Mouse (Mus musculus) MEL (cell line): ENCODE data around the gene Ccdc170. TPM values are rescaled to one million over a fixed set of nuclear protein-coding genes. Genes with fewer than 3 reads are reported as not detected.

Experiments
- DNase-seq: peaks from one replicate; pipeline ENCODE4 v3.0.0; 2011; ENCODE audit warnings: low read depth, low spot score
- H3K27ac ChIP-seq: 2 replicates; pipeline ENCODE4 v1.5.1; 2012; ENCODE audit warnings: low read depth, mild to moderate bottlenecking, control low read depth, low read length, moderate library complexity; ENCODE audit not compliant: control insufficient read depth
- H3K27me3 ChIP-seq, 2 experiments: fragments of 150-350 bp in 1 of 2; sonication (generic) in 1 of 2; 2 replicates each; pipeline ENCODE4 v1.6.1; 2012; ENCODE audit warnings: low read length in 2 of 2, mild to moderate bottlenecking in 2 of 2, improper control_type of control experiment in 1 of 2, moderate library complexity in 1 of 2; ENCODE audit not compliant: insufficient read depth in 2 of 2, control insufficient read depth in 1 of 2
- H3K36me3 ChIP-seq, 2 experiments: 2 replicates each; pipeline ENCODE4 v1.6.1; 2012 to 2014; ENCODE audit warnings: low read length in 2 of 2, improper control_type of control experiment in 1 of 2, inconsistent platforms in 1 of 2, mild to moderate bottlenecking in 1 of 2; ENCODE audit not compliant: insufficient read depth in 2 of 2, control insufficient read depth in 1 of 2
- H3K4me1 ChIP-seq, 2 experiments: fragments of 150-350 bp in 1 of 2; sonication (generic) in 1 of 2; 2 replicates each; pipeline ENCODE4 v1.6.1; 2012; ENCODE audit warnings: low read length in 2 of 2, improper control_type of control experiment in 1 of 2, mild to moderate bottlenecking in 1 of 2; ENCODE audit not compliant: insufficient read depth in 2 of 2, control insufficient read depth in 1 of 2
- H3K4me3 ChIP-seq, 2 experiments: fragments of 150-350 bp in 1 of 2; sonication (generic) in 1 of 2; 2 replicates each; pipeline ENCODE4 v1.5.1; 2012; ENCODE audit warnings: low read depth in 2 of 2, low read length in 2 of 2, mild to moderate bottlenecking in 2 of 2, moderate library complexity in 2 of 2, control low read depth in 1 of 2, improper control_type of control experiment in 1 of 2; ENCODE audit not compliant: control insufficient read depth in 1 of 2, insufficient read depth in 1 of 2
- H3K79me2 ChIP-seq: 2 replicates; pipeline ENCODE4 v1.6.1; 2012; ENCODE audit warnings: mild to moderate bottlenecking, low read length, moderate library complexity; ENCODE audit not compliant: control insufficient read depth, poor library complexity, insufficient read depth
- H3K9ac ChIP-seq: 2 replicates; pipeline ENCODE4 v1.6.1; 2012; ENCODE audit warnings: low read depth, mild to moderate bottlenecking, control low read depth, low read length, moderate library complexity; ENCODE audit not compliant: control insufficient read depth, poor library complexity, severe bottlenecking
- H3K9me3 ChIP-seq: fragments of 150-350 bp; sonication (generic); replicated peaks from 2 replicates; pipeline ENCODE4 v1.6.1; 2012; ENCODE audit warnings: mild to moderate bottlenecking, low read length, improper control_type of control experiment, moderate library complexity; ENCODE audit not compliant: insufficient read depth
- BHLHE40 ChIP-seq: IDR thresholded peaks from 2 replicates; pipeline ENCODE4 v1.6.1; 2012; ENCODE audit warnings: low read depth, mild to moderate bottlenecking, inconsistent platforms, low read length, improper control_type of control experiment, borderline replicate concordance
- CHD1 ChIP-seq: IDR thresholded peaks from 2 replicates; pipeline ENCODE4 v1.6.1; 2012; ENCODE audit warnings: low read depth, mild to moderate bottlenecking, inconsistent platforms, low read length, improper control_type of control experiment
- CHD2 ChIP-seq: IDR thresholded peaks from 2 replicates; pipeline ENCODE4 v1.6.1; 2011; ENCODE audit warnings: low read length, improper control_type of control experiment
- CTCF ChIP-seq, 3 experiments: IDR thresholded peaks in 2 of 3; conservative IDR thresholded peaks in 1 of 3; 2 replicates each; pipeline ENCODE4 v1.5.1; 2011 to 2012; ENCODE audit warnings: low read length in 3 of 3, low read depth in 2 of 3, mild to moderate bottlenecking in 2 of 3, improper control_type of control experiment in 1 of 3, inconsistent platforms in 1 of 3, mixed read lengths in 1 of 3, moderate library complexity in 1 of 3; ENCODE audit not compliant: control insufficient read depth in 1 of 3, insufficient read depth in 1 of 3, poor library complexity in 1 of 3, severe bottlenecking in 1 of 3
- E2F4 ChIP-seq: IDR thresholded peaks from 2 replicates; pipeline ENCODE4 v1.6.1; 2011; ENCODE audit warnings: low read depth, low read length, improper control_type of control experiment, borderline replicate concordance
- ELF1 ChIP-seq: IDR thresholded peaks from 2 replicates; pipeline ENCODE4 v1.6.1; 2014; ENCODE audit warnings: low read depth, mild to moderate bottlenecking, inconsistent platforms, low read length, improper control_type of control experiment, moderate library complexity
- EP300 ChIP-seq, 2 experiments: IDR thresholded peaks; 2 replicates each; pipeline ENCODE4 v1.6.1; 2011; ENCODE audit warnings: improper control_type of control experiment in 2 of 2, low read length in 2 of 2, low read depth in 1 of 2, mild to moderate bottlenecking in 1 of 2
- GABPA ChIP-seq: IDR thresholded peaks from 2 replicates; pipeline ENCODE4 v1.6.1; 2012; ENCODE audit warnings: low read depth, mild to moderate bottlenecking, inconsistent platforms, low read length, improper control_type of control experiment, moderate library complexity
- GATA1 ChIP-seq: IDR thresholded peaks from 2 replicates; pipeline ENCODE4 v1.6.1; 2011; ENCODE audit warnings: low read depth, low read length, improper control_type of control experiment
- HCFC1 ChIP-seq: IDR thresholded peaks from 2 replicates; pipeline ENCODE4 v1.6.1; 2012; ENCODE audit warnings: low read depth, mild to moderate bottlenecking, inconsistent platforms, low read length, improper control_type of control experiment, moderate library complexity
- JUND ChIP-seq: IDR thresholded peaks from 2 replicates; pipeline ENCODE4 v1.6.1; 2011; ENCODE audit warnings: low read depth, mild to moderate bottlenecking, improper control_type of control experiment, low read length
- KAT2A ChIP-seq: conservative IDR thresholded peaks from 2 replicates; pipeline ENCODE4 v1.6.1; 2012; ENCODE audit warnings: low read depth, low read length, improper control_type of control experiment, inconsistent platforms
- MAFK ChIP-seq: IDR thresholded peaks from 2 replicates; pipeline ENCODE4 v1.6.1; 2011; ENCODE audit warnings: low read depth, mild to moderate bottlenecking, low read length, improper control_type of control experiment, borderline replicate concordance
- MAX ChIP-seq: IDR thresholded peaks from 2 replicates; pipeline ENCODE4 v1.6.1; 2011; ENCODE audit warnings: low read length, improper control_type of control experiment
- MAZ ChIP-seq: IDR thresholded peaks from 2 replicates; pipeline ENCODE4 v1.6.1; 2012; ENCODE audit warnings: low read depth, mild to moderate bottlenecking, inconsistent platforms, low read length, improper control_type of control experiment
- MEF2A ChIP-seq: IDR thresholded peaks from 2 replicates; pipeline ENCODE4 v1.6.1; 2014; ENCODE audit warnings: low read depth, mild to moderate bottlenecking, inconsistent platforms, low read length, improper control_type of control experiment; ENCODE audit not compliant: poor library complexity, insufficient replicate concordance, severe bottlenecking; ENCODE audit errors: extremely low read depth
- MXI1 ChIP-seq: IDR thresholded peaks from 2 replicates; pipeline ENCODE4 v1.6.1; 2011; ENCODE audit warnings: mild to moderate bottlenecking, low read depth, low read length, improper control_type of control experiment
- MYB ChIP-seq: IDR thresholded peaks from 2 replicates; pipeline ENCODE4 v1.6.1; 2011; ENCODE audit warnings: mild to moderate bottlenecking, low read depth, low read length, improper control_type of control experiment
- MYC ChIP-seq: IDR thresholded peaks from 2 replicates; pipeline ENCODE4 v1.6.1; 2011; ENCODE audit warnings: low read depth, mild to moderate bottlenecking, low read length, improper control_type of control experiment, moderate library complexity
- NELFE ChIP-seq: IDR thresholded peaks from 2 replicates; pipeline ENCODE4 v1.6.1; 2011; ENCODE audit warnings: low read depth, low read length, improper control_type of control experiment
- NRF1 ChIP-seq: IDR thresholded peaks from 2 replicates; pipeline ENCODE4 v1.6.1; 2014; ENCODE audit warnings: low read depth, mild to moderate bottlenecking, inconsistent platforms, low read length, improper control_type of control experiment, moderate library complexity; ENCODE audit not compliant: poor library complexity, insufficient read depth, severe bottlenecking
- POLR2A ChIP-seq, 2 experiments: IDR thresholded peaks; 2 replicates each; pipeline ENCODE4 v1.6.1; 2011 to 2012; ENCODE audit warnings: low read length in 2 of 2, mild to moderate bottlenecking in 2 of 2, control low read depth in 1 of 2, improper control_type of control experiment in 1 of 2, low read depth in 1 of 2, moderate library complexity in 1 of 2; ENCODE audit not compliant: control insufficient read depth in 1 of 2, insufficient read depth in 1 of 2, poor library complexity in 1 of 2
- POLR2AphosphoS2 ChIP-seq: IDR thresholded peaks from 2 replicates; pipeline ENCODE4 v1.6.1; 2011; ENCODE audit warnings: low read length, improper control_type of control experiment
- POLR2AphosphoS5 ChIP-seq: IDR thresholded peaks from 2 replicates; pipeline ENCODE4 v1.6.1; 2012; ENCODE audit warnings: low read depth, borderline replicate concordance, mild to moderate bottlenecking, inconsistent platforms, low read length, moderate library complexity, mixed read lengths
- RAD21 ChIP-seq: IDR thresholded peaks from 2 replicates; pipeline ENCODE4 v1.6.1; 2011; ENCODE audit warnings: mild to moderate bottlenecking, low read depth, low read length, improper control_type of control experiment
- RCOR1 ChIP-seq: IDR thresholded peaks from 2 replicates; pipeline ENCODE4 v1.6.1; 2012; ENCODE audit warnings: low read depth, mild to moderate bottlenecking, inconsistent platforms, low read length, improper control_type of control experiment
- SIN3A ChIP-seq: IDR thresholded peaks from 2 replicates; pipeline ENCODE4 v1.6.1; 2012; ENCODE audit warnings: low read length, improper control_type of control experiment, inconsistent platforms
- SMC3 ChIP-seq: IDR thresholded peaks from 2 replicates; pipeline ENCODE4 v1.6.1; 2011; ENCODE audit warnings: low read depth, low read length, improper control_type of control experiment
- TBP ChIP-seq: IDR thresholded peaks from 2 replicates; pipeline ENCODE4 v1.8.0; 2011; ENCODE audit warnings: low read depth, low read length, improper control_type of control experiment
- TCF12 ChIP-seq: IDR thresholded peaks from 2 replicates; pipeline ENCODE4 v1.6.1; 2014; ENCODE audit warnings: low read depth, mild to moderate bottlenecking, inconsistent platforms, low read length, improper control_type of control experiment, moderate library complexity
- UBTF ChIP-seq: IDR thresholded peaks from 2 replicates; pipeline ENCODE4 v1.6.1; 2012; ENCODE audit warnings: low read depth, mild to moderate bottlenecking, inconsistent platforms, low read length, improper control_type of control experiment, moderate library complexity, borderline replicate concordance; ENCODE audit not compliant: insufficient read depth
- USF1 ChIP-seq: IDR thresholded peaks from 2 replicates; pipeline ENCODE4 v1.6.1; 2014; ENCODE audit warnings: low read depth, mild to moderate bottlenecking, inconsistent platforms, low read length, improper control_type of control experiment, moderate library complexity
- USF2 ChIP-seq, 2 experiments: IDR thresholded peaks; 2 replicates each; pipeline ENCODE4 v1.6.1; 2011 to 2012; ENCODE audit warnings: improper control_type of control experiment in 2 of 2, low read length in 2 of 2, borderline replicate concordance in 1 of 2, inconsistent platforms in 1 of 2, low read depth in 1 of 2, mild to moderate bottlenecking in 1 of 2; ENCODE audit not compliant: insufficient read depth in 1 of 2
- ZC3H11A ChIP-seq: IDR thresholded peaks from 2 replicates; pipeline ENCODE4 v1.6.1; 2012; ENCODE audit warnings: low read depth, mild to moderate bottlenecking, inconsistent platforms, low read length, improper control_type of control experiment
- ZKSCAN1 ChIP-seq: IDR thresholded peaks from 2 replicates; pipeline ENCODE4 v1.6.1; 2012; ENCODE audit warnings: low read depth, mild to moderate bottlenecking, inconsistent platforms, low read length, improper control_type of control experiment, moderate library complexity
- ZMIZ1 ChIP-seq: IDR thresholded peaks from 2 replicates; pipeline ENCODE4 v1.6.1; 2012; ENCODE audit warnings: low read depth, mild to moderate bottlenecking, inconsistent platforms, low read length, improper control_type of control experiment, moderate library complexity
- ZNF384 ChIP-seq: IDR thresholded peaks from 2 replicates; pipeline ENCODE4 v1.6.1; 2012; ENCODE audit warnings: low read depth, mild to moderate bottlenecking, inconsistent platforms, low read length, improper control_type of control experiment
- polyA plus RNA-seq, 2 experiments: library from polyadenylated mRNA; stranded (reverse) in 1 of 2; unstranded in 1 of 2; fragments of >175 nt in 1 of 2; fragments of >200 nt in 1 of 2; gene quantifications; 2 replicates each; pipeline versions ENCODE4 v1.2.1 to v1.2.4; 2012; ENCODE audit warnings: low replicate concordance in 2 of 2, low read depth in 1 of 2; ENCODE audit not compliant: insufficient read length in 2 of 2, insufficient read depth in 1 of 2, missing spikeins in 1 of 2
- total RNA-seq: library from RNA; depleted of rRNA; stranded (reverse); fragments of 300-350 nt; gene quantifications from 2 replicates; pipeline ENCODE4 v1.2.3, GENCODE M21; 2012

The Ccdc170 gene
- total and polyA plus RNA-seq, 3 experiments, result not detected

DNA sequence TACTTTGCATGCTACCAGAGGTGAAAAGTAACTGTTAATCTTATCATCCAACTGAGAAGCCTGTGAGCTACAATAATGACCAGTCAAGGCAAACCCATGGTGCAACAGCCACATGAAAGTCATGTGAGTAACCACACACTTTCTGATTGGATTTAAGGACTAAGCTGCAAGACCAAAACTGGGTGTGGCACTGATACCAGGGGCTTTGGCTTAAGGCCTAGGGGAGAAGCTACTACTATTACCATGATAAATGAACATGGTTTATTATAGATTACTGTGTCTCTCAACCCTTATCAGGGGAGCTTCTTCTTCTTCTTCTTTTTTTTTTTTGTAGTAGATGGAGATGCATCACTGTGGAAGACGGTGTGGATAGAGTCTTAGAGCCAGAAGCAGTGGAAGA lies 82.8 kb downstream of the Ccdc170 start:
- H3K36me3 ChIP-seq, result peaks cover 0 to 24% of the 10 kb centered on the region in 2 experiments; a peak in 2 of 4 replicates
- no peak overlapping the region for H3K4me3 ChIP-seq
- peak; percentile 92 for DNase-seq
- H3K27me3 ChIP-seq, result no peaks in the 10 kb centered on the region
- no peak overlapping the region for H3K9ac ChIP-seq
- H3K79me2 ChIP-seq, result no peaks in the 10 kb centered on the region
- H3K27ac ChIP-seq, result peak overlapping the region; percentile 98
- H3K4me1 ChIP-seq, result peaks cover 3 to 19% of the 10 kb centered on the region in 2 experiments; a peak in 3 of 4 replicates
- no peaks in the 10 kb centered on the region for H3K9me3 ChIP-seq
- TF ChIP-seq TBP (0 out of 2 replicates have a peak, but pooled peaks have one; percentile 20), CHD2 (no peak), MAZ (no peak), NRF1 (no peak), ZNF384 (peak; percentile 95), SMC3 (no peak), MAX (peak; percentile 81), GATA1 (peak; percentile 95), GABPA (no peak), MAFK (no peak), UBTF (no peak), RCOR1 (peak; percentile 89), MYC (peak; percentile 62; the same call in 1 of the 2 replicates), ELF1 (no peak), MEF2A (no peak), KAT2A (0 out of 2 replicates have a peak, but pooled peaks have one; percentile 37), POLR2AphosphoS2 (no peak), JUND (no peak), TCF12 (peak; percentile 82), USF1 (peak; percentile 87), USF2 (IDR thresholded peaks at IDR 0.05; ENCODE audit: borderline replicate concordance in 1 of 2, insufficient read depth in 1 of 2, low read depth in 1 of 2, low read length in 2 of 2) (0 out of 4 replicates have a peak, but pooled peaks of 1 of the 2 experiments have one; percentile 40), HCFC1 (no peak), NELFE (no peak), RAD21 (no peak), POLR2AphosphoS5 (no peak), ZKSCAN1 (no peak), BHLHE40 (peak; percentile 76), EP300 (IDR thresholded peaks at IDR 0.05; ENCODE audit: low read depth in 1 of 2, low read length in 2 of 2) (peak; percentile 95), CTCF (IDR thresholded peaks at IDR 0.05 in 2 of 3, conservative IDR thresholded peaks at IDR 0.05 in 1 of 3; ENCODE audit: control insufficient read depth in 1 of 3, insufficient read depth in 1 of 3, low read depth in 2 of 3, low read length in 3 of 3, poor library complexity in 1 of 3, severe bottlenecking in 1 of 3) (no peak), MXI1 (peak; percentile 38; the same call in 1 of the 2 replicates), E2F4 (no peak), CHD1 (no peak), MYB (peak; percentile 77), ZMIZ1 (no peak), ZC3H11A (no peak), SIN3A (peak; percentile 80), POLR2A (IDR thresholded peaks at IDR 0.05; ENCODE audit: control insufficient read depth in 1 of 2, insufficient read depth in 1 of 2, low read depth in 1 of 2, low read length in 2 of 2, poor library complexity in 1 of 2) (peak in 1 of 2 experiments; percentile 41; a peak in 1 of 4 replicates)
